19 mouse cellular contexts compared by ENCODE assay signal in the genomic region with DNA sequence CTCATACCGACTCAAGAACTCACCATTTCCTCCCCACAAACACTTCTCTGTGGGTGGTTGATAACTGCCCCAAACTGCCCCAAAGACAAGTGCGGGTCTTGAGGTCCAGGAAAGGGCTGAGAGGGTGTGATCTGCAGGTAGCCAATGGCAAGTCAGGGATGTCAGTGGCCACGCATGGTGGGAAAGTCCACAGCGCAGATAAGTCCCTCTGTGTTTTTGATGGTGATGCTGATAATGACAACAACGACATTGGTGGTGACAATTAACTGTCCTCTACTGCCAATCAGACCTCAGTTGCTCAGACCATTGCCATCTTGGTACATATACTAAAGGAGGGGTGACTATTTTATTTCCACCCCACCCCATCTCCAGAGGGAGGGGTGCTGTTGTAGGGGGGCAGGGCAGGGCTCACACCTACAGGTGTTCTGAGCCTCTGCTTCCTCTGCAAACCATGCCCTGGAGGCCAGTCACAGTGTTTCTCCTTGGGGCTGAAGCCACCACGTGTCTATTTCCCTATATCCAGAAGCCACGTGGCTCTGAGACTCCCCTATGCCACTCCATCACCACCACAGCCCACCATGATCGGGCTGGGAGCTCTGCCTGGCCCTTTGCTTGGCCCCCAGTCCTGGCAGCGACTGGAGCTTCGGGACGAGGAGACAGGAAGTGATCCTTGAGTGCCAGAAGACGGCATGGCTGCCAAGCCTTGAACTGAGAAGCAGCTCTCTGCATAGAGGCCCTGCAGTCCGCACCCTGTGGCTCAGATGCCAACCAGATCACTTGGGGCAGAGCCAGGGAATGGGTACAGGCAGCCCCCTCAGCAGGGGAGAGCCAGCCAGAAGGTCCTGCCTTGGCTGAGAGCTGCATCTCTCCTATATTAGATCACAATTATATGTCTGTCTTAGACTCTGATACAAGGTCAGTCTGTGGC. TPM values are rescaled to one million over a fixed set of nuclear protein-coding genes. Genes with fewer than 3 reads are reported as not detected.
A peak's percentile ranks its signal among the peaks of the same experiment; 100 is the strongest.
DNase-seq lines count a peak whose midpoint lies in the region; ATAC-seq lines count a peak whose summit lies in the region.
"Had no signal": no experiment of that assay in that cellular context is flagged by ENCODE, and none has a peak within 500 bp of the region (broad histone marks: within the 10 kb centered on the region; RNA-seq: fewer than 3 reads in every experiment).

No protein-coding gene starts in this region.

- no peak overlapping the region for H3K9ac ChIP-seq in hindbrain, embryonic 16.5 days (ENCODE audit: low read depth, low read length)
- H3K9ac ChIP-seq in hindbrain, embryonic 14.5 days = no peak overlapping the region
- H3K9ac ChIP-seq in midbrain, embryonic 14.5 days (replicated peaks; ENCODE audit: low read length) = no peak overlapping the region
- H3K9ac ChIP-seq: midbrain, embryonic 15.5 days; neural tube, embryonic 12.5 days had no signal

- H3K4me3 ChIP-seq in hindbrain, embryonic 16.5 days (ENCODE audit: low read length) = no peak overlapping the region
- H3K4me3 ChIP-seq in hindbrain, embryonic 14.5 days (replicated peaks; ENCODE audit: low read length) = no peak overlapping the region
- no peak overlapping the region for H3K4me3 ChIP-seq in midbrain, embryonic 10.5 days
- H3K4me3 ChIP-seq in midbrain, embryonic 14.5 days (replicated peaks; ENCODE audit: low read depth, low read length) = no peak overlapping the region
- H3K4me3 ChIP-seq: midbrain, embryonic 15.5 days; neural tube, embryonic 12.5 days had no signal

- no peaks in the 10 kb centered on the region for H3K9me3 ChIP-seq in hindbrain, embryonic 16.5 days (ENCODE audit: control insufficient read depth, low read length)
- H3K9me3 ChIP-seq in hindbrain, embryonic 14.5 days (ENCODE audit: control insufficient read depth, low read length) = no peaks in the 10 kb centered on the region
- H3K9me3 ChIP-seq in midbrain, embryonic 10.5 days (replicated peaks) = no peaks in the 10 kb centered on the region
- H3K9me3 ChIP-seq in midbrain, embryonic 14.5 days (ENCODE audit: control insufficient read depth, low read length) = no peaks in the 10 kb centered on the region
- H3K9me3 ChIP-seq: midbrain, embryonic 15.5 days had no signal

- H3K4me2 ChIP-seq in hindbrain, embryonic 16.5 days (ENCODE audit: low read length) = no peak overlapping the region
- no peak overlapping the region for H3K4me2 ChIP-seq in hindbrain, embryonic 14.5 days (replicated peaks)
- no peak overlapping the region for H3K4me2 ChIP-seq in midbrain, embryonic 14.5 days (ENCODE audit: low read length)
- H3K4me2 ChIP-seq: midbrain, embryonic 15.5 days; neural tube, embryonic 12.5 days had no signal

- H3K36me3 ChIP-seq in hindbrain, embryonic 16.5 days (ENCODE audit: control insufficient read depth, insufficient read depth, low read length) = no peaks in the 10 kb centered on the region
- no peaks in the 10 kb centered on the region for H3K36me3 ChIP-seq in hindbrain, embryonic 14.5 days (replicated peaks; ENCODE audit: control insufficient read depth, insufficient read depth)
- H3K36me3 ChIP-seq in midbrain, embryonic 10.5 days = no peaks in the 10 kb centered on the region
- no peaks in the 10 kb centered on the region for H3K36me3 ChIP-seq in midbrain, embryonic 14.5 days (ENCODE audit: control insufficient read depth, insufficient read depth, low read length)
- H3K36me3 ChIP-seq: midbrain, embryonic 15.5 days; neural tube, embryonic 12.5 days had no signal

- H3K27ac ChIP-seq in hindbrain, embryonic 16.5 days (ENCODE audit: low read depth, low read length) = no peak overlapping the region
- no peak overlapping the region for H3K27ac ChIP-seq in hindbrain, embryonic 14.5 days
- H3K27ac ChIP-seq in midbrain, embryonic 10.5 days (replicated peaks) = 0 out of 2 replicates have a peak overlapping the region, but pooled peaks have one; percentile 6
- H3K27ac ChIP-seq in midbrain, embryonic 14.5 days (replicated peaks; ENCODE audit: low read depth, low read length) = no peak overlapping the region
- H3K27ac ChIP-seq: midbrain, embryonic 15.5 days; neural tube, embryonic 12.5 days had no signal

- no peaks in the 10 kb centered on the region for H3K4me1 ChIP-seq in hindbrain, embryonic 16.5 days (ENCODE audit: control insufficient read depth, insufficient read depth, low read depth, low read length)
- no peaks in the 10 kb centered on the region for H3K4me1 ChIP-seq in hindbrain, embryonic 14.5 days (replicated peaks; ENCODE audit: control insufficient read depth, insufficient read depth, low read length)
- no peaks in the 10 kb centered on the region for H3K4me1 ChIP-seq in midbrain, embryonic 10.5 days
- H3K4me1 ChIP-seq in midbrain, embryonic 14.5 days (ENCODE audit: control insufficient read depth, insufficient read depth, low read length) = no peaks in the 10 kb centered on the region
- H3K4me1 ChIP-seq: midbrain, embryonic 15.5 days; neural tube, embryonic 12.5 days had no signal

- H3K27me3 ChIP-seq in hindbrain, embryonic 16.5 days (replicated peaks; ENCODE audit: control insufficient read depth, insufficient read depth, low read length) = no peaks in the 10 kb centered on the region
- H3K27me3 ChIP-seq in hindbrain, embryonic 14.5 days (ENCODE audit: control insufficient read depth, insufficient read depth, low read length) = no peaks in the 10 kb centered on the region
- H3K27me3 ChIP-seq in midbrain, embryonic 10.5 days (ENCODE audit: low read depth, poor library complexity, severe bottlenecking) = no peaks in the 10 kb centered on the region
- no peaks in the 10 kb centered on the region for H3K27me3 ChIP-seq in midbrain, embryonic 14.5 days (ENCODE audit: control insufficient read depth, insufficient read depth, low read length)
- H3K27me3 ChIP-seq: midbrain, embryonic 15.5 days; neural tube, embryonic 12.5 days had no signal

- peak; percentile 60 for ATAC-seq in hindbrain, embryonic 16.5 days
- no peak for ATAC-seq in hindbrain, embryonic 14.5 days (ENCODE audit: low FRiP score)
- ATAC-seq in midbrain, embryonic 14.5 days (ENCODE audit: low FRiP score, low TSS enrichment) = no peak
- ATAC-seq in megakaryocyte, adult 5-6 weeks (ENCODE audit: poor library complexity, severe bottlenecking) = peak; percentile 78
- ATAC-seq in erythroblast, adult 5-6 weeks (replicated peaks; ENCODE audit: low FRiP score, poor library complexity, severe bottlenecking) = no peak
- ATAC-seq: forebrain, embryonic 14.5 days; inflammation-experienced regulatory T-cells, adult 6 months; midbrain, embryonic 15.5 days had no signal

- whole genome bisulfite sequencing in hindbrain, embryonic 16.5 days = 65% methylated on average over 13 of the region's 13 CpGs
- 75% methylated on average over 13 of the region's 13 CpGs for WGBS in hindbrain, embryonic 14.5 days
- 80% methylated on average over 13 of the region's 13 CpGs for WGBS in midbrain, embryonic 10.5 days
- WGBS in midbrain, embryonic 14.5 days = 78% methylated on average over 13 of the region's 13 CpGs

- DNase-seq in cerebellum, adult 11-12 months = peak; percentile 32
- DNase-seq in cerebellum, adult 11 months = no peak
- DNase-seq in hindbrain, embryonic 14.5 days (ENCODE audit: low spot score) = no peak
- no peak for DNase-seq in midbrain, embryonic 10.5 days (ENCODE audit: low spot score)
- DNase-seq in midbrain, embryonic 14.5 days = no peak
- DNase-seq: adrenal gland, postnatal 10 days; heart, postnatal 10 days; lung, postnatal 14 days; thymus, postnatal 36 days had no signal

RNA-seq across cellular contexts. Expression of a gene that starts 11.7 kb away (rescaled TPM):
- 0.29 and 0.55 TPM in 2 replicates for polyA plus RNA-seq in hindbrain, embryonic 16.5 days (2015; fragmentation: Nextera tagmentation; extraction: Ambion mirVana)
- polyA plus RNA-seq in hindbrain, embryonic 14.5 days (2014; fragmentation: Nextera tagmentation; extraction: Ambion mirVana) = 0.27 and 0.36 TPM in 2 replicates
- 0.33 and 0.34 TPM in 2 replicates for polyA plus RNA-seq in midbrain, embryonic 10.5 days (2016; fragmentation: Nextera tagmentation; extraction: Ambion mirVana)
- 0.15 and 0.22 TPM in 2 replicates for polyA plus RNA-seq in midbrain, embryonic 14.5 days (2014; fragmentation: Nextera tagmentation; extraction: Ambion mirVana)
- 0.16 and 0.58 TPM in 2 replicates for total RNA-seq in megakaryocyte, adult 5-6 weeks (2015)
- total RNA-seq in megakaryocyte, adult 5-6 weeks (2017) = 0.33 and 0.61 TPM in 2 replicates
- total RNA-seq in erythroblast, adult 5-6 weeks (2015; ENCODE audit: low replicate concordance) = 0.21 TPM in 1 of 2 replicates, not detected in the other
- total RNA-seq in erythroblast, adult 5-6 weeks (2017; ENCODE audit: low replicate concordance) = not detected in 2 replicates
- polyA plus RNA-seq: inflammation-experienced regulatory T-cells, adult 6 months had no signal

RNA-seq across cellular contexts. Expression of a gene that starts 36.1 kb away (rescaled TPM):
- 0.07 TPM in 1 of 2 replicates, not detected in the other for polyA plus RNA-seq in hindbrain, embryonic 16.5 days (2015; fragmentation: Nextera tagmentation; extraction: Ambion mirVana)
- polyA plus RNA-seq in hindbrain, embryonic 14.5 days (2014; fragmentation: Nextera tagmentation; extraction: Ambion mirVana) = 0.12 TPM in 1 of 2 replicates, not detected in the other
- polyA plus RNA-seq in midbrain, embryonic 10.5 days (2016; fragmentation: Nextera tagmentation; extraction: Ambion mirVana) = not detected in 2 replicates
- not detected in 2 replicates for polyA plus RNA-seq in midbrain, embryonic 14.5 days (2014; fragmentation: Nextera tagmentation; extraction: Ambion mirVana)
- total RNA-seq in megakaryocyte, adult 5-6 weeks (2015) = 0.20 and 2.5 TPM in 2 replicates
- total RNA-seq in megakaryocyte, adult 5-6 weeks (2017) = 0.88 and 1.5 TPM in 2 replicates
- not detected in 2 replicates for total RNA-seq in erythroblast, adult 5-6 weeks (2015; ENCODE audit: low replicate concordance)
- total RNA-seq in erythroblast, adult 5-6 weeks (2017; ENCODE audit: low replicate concordance) = not detected in 2 replicates
- total RNA-seq: gastrocnemius, adult 8-10 months; heart, postnatal 10 days; left cerebral cortex, postnatal 10 days had no signal
- polyA plus RNA-seq: forebrain, embryonic 14.5 days; kidney, embryonic 14.5 days; neural tube, embryonic 12.5 days had no signal

Comparison
In these comparisons a context has a peak if more than half of its experiments do, and no peak if none do; other contexts are left out.
1. ATAC-seq: peak in hindbrain, embryonic 16.5 days (single experiment) and megakaryocyte, adult 5-6 weeks (single experiment); none in hindbrain, embryonic 14.5 days (single experiment), midbrain, embryonic 14.5 days (single experiment) and erythroblast, adult 5-6 weeks (single experiment).